Mouse (Mus musculus) megakaryocyte-erythroid progenitor cell, adult 5 weeks (primary cell): ENCODE results near the gene Olfr328. TPM values are rescaled to one million over a fixed set of nuclear protein-coding genes. Genes with fewer than 3 reads are reported as not detected.

ENCODE experiments used
- polyA plus RNA-seq: library from polyadenylated mRNA; stranded (reverse); fragments of >175 nt; gene quantifications from 2 replicates; pipeline ENCODE4 v1.2.3, GENCODE M21; 2012

Gene Olfr328
- polyA plus RNA-seq, result not detected in 2 replicates

GRCm38 (mm10) chr11:58555536-58555935 lies at the start of gene Olfr328:
TSS of gene Olfr328 (minus strand) at chr11:58555636.

GRCm38 (mm10) chr11:58594814-58595213 lies 39.4 kb upstream of the Olfr328 start, which contains the start of gene Olfr324:
TSS of gene Olfr324 (plus strand) at chr11:58595114.

GRCm38 (mm10) chr11:58577430-58577829 lies 22.0 kb upstream of the Olfr328 start, which contains the start of gene Olfr325:
TSS of gene Olfr325 (plus strand) at chr11:58577730.

GRCm38 (mm10) chr11:58570405-58570804 lies 15.0 kb upstream of the Olfr328 start, which contains the start of gene Olfr224:
TSS of gene Olfr224 (minus strand) at chr11:58570553.

GRCm38 (mm10) chr11:58546322-58546721 lies 9.1 kb downstream of the Olfr328 start, which contains the start of gene Olfr329-ps:
TSS of gene Olfr329-ps (minus strand) at chr11:58546422.

GRCm38 (mm10) chr11:58534736-58535135 lies 20.7 kb downstream of the Olfr328 start, which contains the start of gene Olfr330:
TSS of gene Olfr330 (minus strand) at chr11:58534836.

GRCm38 (mm10) chr11:58502472-58502871 lies 53.0 kb downstream of the Olfr328 start, which contains the start of gene Olfr331:
TSS of gene Olfr331 (minus strand) at chr11:58502572.

Other genes starting within 250 kb of the Olfr328 start
- 21.9 and 27.0 TPM in 2 replicates for gene Zfp692, start 248.6 kb downstream of the Olfr328 start, polyA plus RNA-seq
- gene Zfp672, start 225.3 kb downstream of the Olfr328 start, polyA plus RNA-seq, result 7.8 and 11.3 TPM in 2 replicates
- gene Sh3bp5l, start 224.9 kb downstream of the Olfr328 start, polyA plus RNA-seq, result 18.6 and 19.5 TPM in 2 replicates
- not detected in 2 replicates for gene Lypd8, start 176.6 kb downstream of the Olfr328 start, polyA plus RNA-seq
- gene 1810065E05Rik, start 134.5 kb downstream of the Olfr328 start, polyA plus RNA-seq, result not detected in 2 replicates
- gene Gm12253, start 123.1 kb downstream of the Olfr328 start, polyA plus RNA-seq, result not detected in 2 replicates
- not detected in 2 replicates for gene Lypd9, start 102.7 kb downstream of the Olfr328 start, polyA plus RNA-seq
- not detected in 2 replicates for gene Olfr30, start 93.4 kb downstream of the Olfr328 start, polyA plus RNA-seq
- not detected in 2 replicates for gene Olfr332, start 63.1 kb downstream of the Olfr328 start, polyA plus RNA-seq
- gene Olfr331, start 53.1 kb downstream of the Olfr328 start, polyA plus RNA-seq, result not detected in 2 replicates
- not detected in 2 replicates for gene Olfr330, start 20.8 kb downstream of the Olfr328 start, polyA plus RNA-seq
- not detected in 2 replicates for gene Olfr329-ps, start 9.2 kb downstream of the Olfr328 start, polyA plus RNA-seq
- gene Olfr224, start 14.9 kb upstream of the Olfr328 start, polyA plus RNA-seq, result not detected in 2 replicates
- not detected in 2 replicates for gene Olfr325, start 22.1 kb upstream of the Olfr328 start, polyA plus RNA-seq
- not detected in 2 replicates for gene Olfr324, start 39.5 kb upstream of the Olfr328 start, polyA plus RNA-seq
- gene 2210407C18Rik, start 60.4 kb upstream of the Olfr328 start, polyA plus RNA-seq, result not detected in 2 replicates
- gene Olfr323, start 74.9 kb upstream of the Olfr328 start, polyA plus RNA-seq, result not detected in 2 replicates
- 5.2 and 7.9 TPM in 2 replicates for gene Trim58, start 84.8 kb upstream of the Olfr328 start, polyA plus RNA-seq
- 0.14 TPM in 1 of 2 replicates, not detected in the other for gene Olfr322, start 103.1 kb upstream of the Olfr328 start, polyA plus RNA-seq
- not detected in 2 replicates for gene Olfr320, start 125.5 kb upstream of the Olfr328 start, polyA plus RNA-seq
- gene Olfr319, start 143.5 kb upstream of the Olfr328 start, polyA plus RNA-seq, result not detected in 2 replicates
- gene Olfr318, start 168.4 kb upstream of the Olfr328 start, polyA plus RNA-seq, result 0.05 and 0.06 TPM in 2 replicates
- gene Olfr317, start 183.6 kb upstream of the Olfr328 start, polyA plus RNA-seq, result not detected in 2 replicates
- gene Olfr316, start 197.1 kb upstream of the Olfr328 start, polyA plus RNA-seq, result not detected in 2 replicates
- gene Olfr315, start 217.6 kb upstream of the Olfr328 start, polyA plus RNA-seq, result not detected in 2 replicates
- gene Olfr314, start 227.3 kb upstream of the Olfr328 start, polyA plus RNA-seq, result not detected in 2 replicates
- not detected in 2 replicates for gene Fam183b, start 246.3 kb upstream of the Olfr328 start, polyA plus RNA-seq